Mouse (Mus musculus) induced T-regulatory cell, adult 2 months (primary cell): ENCODE measurements around the gene Mmp20.

ENCODE experiments used
- DNase-seq: peaks from one replicate; pipeline ENCODE4 v3.0.0-alpha.2; 2012; ENCODE audit warnings: low read depth

Gene Mmp20

DNA sequence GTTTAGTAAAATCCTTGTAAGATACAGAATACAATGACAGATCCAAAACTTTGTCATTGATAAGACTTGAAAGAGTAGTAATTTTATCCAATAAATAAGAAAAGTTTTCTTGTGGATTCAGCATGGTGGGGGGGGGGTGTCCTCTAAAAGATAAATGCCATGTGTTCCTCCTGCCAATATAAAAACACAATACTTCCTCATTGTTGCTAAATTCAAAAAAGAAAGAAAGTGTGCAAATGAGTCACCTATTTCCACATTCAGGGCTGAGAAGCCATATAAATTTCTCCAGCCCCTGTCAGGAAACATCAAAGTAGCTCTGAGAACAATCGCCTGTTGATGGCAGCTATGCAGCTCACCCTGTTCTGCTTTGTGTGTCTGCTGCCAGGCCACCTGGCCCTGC is 63.8 kb downstream of the Mmp20 start, which contains the start of gene Mmp7:
Mmp7 (plus strand) TSS at position 301 of the 400 bp plus-strand sequence.
- DNase-seq = no peak

DNA sequence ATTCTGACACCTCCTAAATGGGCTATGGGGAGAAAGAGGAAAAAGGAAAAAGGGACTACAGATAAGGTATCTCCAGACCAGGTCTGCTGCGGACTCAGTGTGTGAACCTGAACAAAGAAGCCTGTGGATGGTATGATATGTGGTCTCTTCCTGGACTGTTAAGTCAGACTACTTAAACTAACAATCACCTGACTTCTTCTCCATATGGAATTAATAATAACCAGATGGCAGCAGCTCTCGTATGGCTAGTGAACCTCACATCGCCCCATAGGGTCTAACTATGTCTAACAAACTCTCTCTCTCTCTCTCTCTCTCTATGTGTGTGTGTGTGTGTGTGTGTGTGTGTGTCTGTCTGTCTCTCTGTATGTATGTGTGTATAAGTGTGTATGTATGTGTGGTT is 65.9 kb downstream of the Mmp20 start:
- no peak for DNase-seq

GRCm38 (mm10) chr9:7695646-7696045 is 67.6 kb downstream of the Mmp20 start:
- DNase-seq = no peak

- DNase-seq = no peak
Measured at GRCm38 (mm10) chr9:7708698-7709097, 80.7 kb downstream of the Mmp20 start.

DNA sequence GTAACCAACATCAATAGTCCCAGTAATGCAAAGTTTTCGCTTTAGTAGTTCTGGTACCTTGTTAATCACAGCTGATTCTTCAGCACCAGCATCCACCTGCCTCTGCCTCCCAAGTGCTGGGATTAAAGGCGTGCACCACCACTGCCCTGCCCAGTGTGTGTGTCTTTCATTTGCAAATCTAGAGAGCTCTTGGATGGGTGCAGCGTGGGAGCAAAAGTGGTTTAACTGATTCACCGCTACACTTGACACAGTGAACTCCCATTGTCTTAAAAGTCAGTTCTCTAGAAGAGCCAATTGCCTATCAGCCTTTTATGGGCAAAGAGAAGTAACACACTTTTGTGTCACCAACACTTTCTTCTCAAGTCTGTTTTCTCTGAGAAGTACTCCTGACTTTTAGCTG is 83.2 kb downstream of the Mmp20 start:
- no peak for DNase-seq

DNA sequence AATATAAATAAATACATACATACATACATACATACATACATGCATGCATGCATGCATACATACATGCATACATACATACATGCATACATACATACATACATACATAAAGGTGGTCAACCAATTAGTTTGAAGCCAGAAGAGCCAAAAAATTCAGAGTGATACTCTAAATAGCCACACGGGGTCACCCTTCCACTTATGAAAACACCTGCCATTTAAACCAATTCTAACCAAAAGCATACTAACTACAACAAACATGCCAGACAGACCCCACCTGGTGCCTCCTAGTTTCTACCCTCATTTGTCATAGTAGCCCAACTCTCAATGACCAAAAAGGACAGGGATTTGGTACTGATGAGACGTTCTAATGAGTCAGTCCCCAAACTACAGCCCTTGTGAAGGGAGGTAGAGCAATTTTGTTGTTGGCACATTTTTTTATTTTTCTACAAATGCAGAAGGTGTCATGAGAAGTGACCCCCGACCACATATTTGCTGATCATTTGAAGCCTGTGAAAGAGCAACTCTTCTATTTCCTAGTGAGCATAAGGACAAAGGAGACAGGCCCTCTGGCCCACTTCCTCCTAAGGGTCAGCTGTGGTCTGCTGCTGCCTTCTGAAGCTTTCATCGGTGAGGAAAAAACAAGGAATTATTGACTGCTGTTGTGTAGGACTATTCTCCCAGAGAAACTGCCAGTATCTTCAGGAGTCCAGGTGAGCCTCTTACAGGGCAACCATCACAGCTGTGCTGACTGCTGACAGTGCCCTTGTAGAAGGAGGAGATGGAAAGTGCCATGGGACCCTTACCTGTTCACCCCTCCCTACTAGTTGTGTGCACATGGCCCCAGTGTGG is 86.3 kb downstream of the Mmp20 start:
- peak; percentile 86 for DNase-seq

GRCm38 (mm10) chr9:7714908-7715175 is 86.8 kb downstream of the Mmp20 start:
- no peak for DNase-seq

GRCm38 (mm10) chr9:7721543-7721942 is 93.5 kb downstream of the Mmp20 start:
- no peak for DNase-seq
